Mouse (Mus musculus): Measurements from ENCODE around the gene Mfng. TPM values are rescaled to one million over a fixed set of nuclear protein-coding genes. Genes with fewer than 3 reads are reported as not detected.

The Mfng gene
- polyA plus RNA-seq (2015; fragmentation: Nextera tagmentation; extraction: Ambion mirVana) = 83.0 and 93.7 TPM in 2 replicates

DNA sequence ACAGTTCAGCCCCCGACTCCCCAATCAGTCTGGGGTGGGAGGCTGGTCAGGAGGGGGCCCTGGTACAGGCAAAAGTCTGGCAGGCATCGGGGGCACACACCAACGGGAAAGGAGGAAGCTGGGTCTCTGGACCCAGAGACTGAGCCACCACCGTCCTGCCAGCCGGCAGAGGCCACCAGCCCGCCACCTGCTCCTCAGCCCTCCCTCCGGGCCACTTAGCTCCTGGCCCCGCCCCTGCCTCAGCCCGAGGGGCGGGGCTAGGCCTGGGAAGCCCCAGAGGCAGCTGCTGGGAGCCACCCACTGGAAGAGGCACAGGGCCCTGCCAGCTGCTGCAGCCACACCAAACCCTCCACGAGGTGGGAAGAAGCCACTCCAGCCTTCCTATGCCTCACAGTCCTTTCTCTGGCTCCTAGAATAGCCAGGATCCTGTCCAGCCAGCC is at the start of gene Mfng:
Gene Mfng, minus strand, starts transcription at position 186 of the 440 bp plus-strand sequence.
- Histone ChIP-seq H3K4me1 (replicated peaks) (peaks cover 56% of the 10 kb centered on the region), H3K4me2 (replicated peaks) (peak within 1 kb of the TSS; percentile 60), H3K27ac (peak within 1 kb of the TSS; percentile 97), H3K9me3 (no peaks in the 10 kb centered on the region), H3K9ac (replicated peaks) (peak within 1 kb of the TSS; percentile 64), H3K36me3 (peaks cover 5% of the 10 kb centered on the region; the same call in 1 of the 2 replicates), H3K4me3 (replicated peaks) (peak within 1 kb of the TSS; percentile 43), H3K27me3 (no peaks in the 10 kb centered on the region)
- WGBS = 0% methylated on average over 11 of the region's 11 CpGs
- peak; percentile 65 for ATAC-seq

DNA sequence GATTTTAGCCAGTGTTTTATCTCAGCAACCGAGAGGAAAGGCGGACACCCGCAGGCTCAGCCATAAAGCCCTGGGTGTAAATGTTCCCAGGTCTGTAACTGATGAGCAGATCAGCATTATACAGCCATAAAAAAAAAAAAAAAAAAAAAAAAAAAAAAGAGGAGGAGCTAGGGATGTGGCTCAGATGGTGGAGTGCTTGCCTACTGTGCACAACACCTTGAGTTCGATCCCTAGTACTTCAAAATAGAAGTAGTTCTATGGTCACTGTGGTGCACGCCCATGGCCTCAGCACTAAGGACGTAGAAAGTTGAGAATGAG is 42.8 kb upstream of the Mfng start:
- WGBS = 81% methylated on average over 6 of the region's 6 CpGs
- no peaks in the 10 kb centered on the region for H3K36me3 ChIP-seq
- no peak overlapping the region for H3K27ac ChIP-seq
- peaks cover 6% of the 10 kb centered on the region; the same call in 1 of the 2 replicates for H3K27me3 ChIP-seq
- no peak overlapping the region for H3K4me2 ChIP-seq (replicated peaks)
- H3K9ac ChIP-seq (replicated peaks) = no peak overlapping the region
- H3K4me3 ChIP-seq (replicated peaks) = no peak overlapping the region
- H3K4me1 ChIP-seq (replicated peaks) = no peaks in the 10 kb centered on the region
- ATAC-seq = no peak
- H3K9me3 ChIP-seq = no peaks in the 10 kb centered on the region

DNA sequence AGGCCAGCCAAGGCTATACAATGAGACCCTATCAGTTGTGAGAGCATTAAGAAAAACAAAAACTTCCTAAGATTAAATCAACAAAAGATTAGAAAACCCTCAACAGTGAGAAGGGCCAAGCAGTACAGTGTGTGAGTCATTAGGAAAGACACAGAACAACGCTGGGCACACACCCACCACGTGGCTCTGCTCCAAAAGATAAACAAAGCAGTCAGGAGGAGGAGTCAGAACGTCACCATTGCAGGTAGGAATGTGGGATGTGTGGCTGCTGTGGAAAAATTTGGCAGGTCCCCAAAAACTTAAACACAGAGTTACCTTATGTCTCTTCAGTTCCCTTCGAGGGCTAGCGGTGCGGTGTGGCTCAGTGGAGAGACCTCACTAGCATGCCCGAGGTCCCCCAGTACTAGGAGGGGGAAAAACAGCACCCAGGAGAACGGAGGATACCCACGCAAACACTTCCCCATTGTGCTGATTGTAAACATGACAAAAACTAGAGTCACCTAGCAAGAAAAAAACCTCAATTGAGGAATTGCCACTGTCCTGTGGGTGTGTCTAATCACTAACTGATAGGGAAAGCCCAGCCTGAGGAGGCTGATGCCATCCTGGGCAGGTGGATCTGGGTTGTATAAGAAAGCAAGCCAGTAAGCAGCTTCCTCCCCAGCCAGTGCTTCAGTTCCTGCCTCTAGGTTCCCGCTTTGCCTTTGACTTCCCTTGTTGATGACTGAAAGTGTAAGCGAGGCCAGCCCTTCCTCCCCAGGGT is 42.2 kb upstream of the Mfng start:
- 67% methylated on average over 11 of the region's 11 CpGs for WGBS
- no peak for ATAC-seq
- Histone ChIP-seq H3K4me2 (replicated peaks) (no peak overlapping the region), H3K4me1 (replicated peaks) (no peaks in the 10 kb centered on the region), H3K27ac (no peak overlapping the region), H3K27me3 (peaks cover 4% of the 10 kb centered on the region; the same call in 1 of the 2 replicates), H3K4me3 (replicated peaks) (no peak overlapping the region), H3K9ac (replicated peaks) (no peak overlapping the region), H3K36me3 (no peaks in the 10 kb centered on the region), H3K9me3 (no peaks in the 10 kb centered on the region)

GRCm38 (mm10) chr15:78813603-78814002 is 40.3 kb upstream of the Mfng start:
- Histone ChIP-seq H3K4me3 (replicated peaks) (no peak overlapping the region), H3K27ac (no peak overlapping the region), H3K4me1 (replicated peaks) (no peaks in the 10 kb centered on the region), H3K9me3 (no peaks in the 10 kb centered on the region), H3K27me3 (no peaks in the 10 kb centered on the region), H3K4me2 (replicated peaks) (no peak overlapping the region), H3K9ac (replicated peaks) (no peak overlapping the region), H3K36me3 (no peaks in the 10 kb centered on the region)
- ATAC-seq = no peak
- 89% methylated on average over 4 of the region's 4 CpGs for WGBS

GRCm38 (mm10) chr15:78810146-78810545 is 36.9 kb upstream of the Mfng start:
- no peak overlapping the region for H3K4me3 ChIP-seq (replicated peaks)
- H3K36me3 ChIP-seq = no peaks in the 10 kb centered on the region
- no peak overlapping the region for H3K4me2 ChIP-seq (replicated peaks)
- H3K9me3 ChIP-seq = no peaks in the 10 kb centered on the region
- ATAC-seq = no peak
- H3K27me3 ChIP-seq = peaks cover 22% of the 10 kb centered on the region; the same call in 1 of the 2 replicates
- WGBS = 82% methylated on average over 9 of the region's 9 CpGs
- H3K27ac ChIP-seq = no peak overlapping the region
- no peaks in the 10 kb centered on the region for H3K4me1 ChIP-seq (replicated peaks)
- no peak overlapping the region for H3K9ac ChIP-seq (replicated peaks)

- Histone ChIP-seq H3K9me3 (no peaks in the 10 kb centered on the region), H3K36me3 (no peaks in the 10 kb centered on the region), H3K27me3 (peaks cover 26% of the 10 kb centered on the region), H3K4me1 (replicated peaks) (no peaks in the 10 kb centered on the region), H3K4me3 (replicated peaks) (no peak overlapping the region), H3K4me2 (replicated peaks) (no peak overlapping the region), H3K27ac (no peak overlapping the region), H3K9ac (replicated peaks) (no peak overlapping the region)
- WGBS = 77% methylated on average over 9 of the region's 9 CpGs
- ATAC-seq = no peak
Measured at GRCm38 (mm10) chr15:78809739-78810138, 36.5 kb upstream of the Mfng start.

DNA sequence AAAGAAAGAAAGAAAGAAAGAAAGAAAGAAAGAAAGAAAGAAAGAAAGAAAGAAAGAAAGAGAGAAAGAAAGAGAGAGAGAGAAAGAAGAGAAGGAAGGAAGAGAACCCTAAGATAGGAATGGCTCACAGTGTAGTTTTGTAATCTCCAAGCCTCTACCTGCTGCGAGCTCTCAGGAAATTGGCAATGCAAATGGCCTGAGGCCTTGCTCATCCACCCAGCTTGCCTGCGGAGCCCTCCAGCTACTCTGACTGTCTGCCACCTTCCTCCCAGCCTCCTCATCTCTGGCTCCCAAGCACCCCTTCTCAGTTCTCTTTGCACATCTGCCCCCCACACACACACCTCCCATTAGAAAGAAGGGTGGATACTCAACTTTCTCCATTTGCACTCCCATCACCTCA is 35.7 kb upstream of the Mfng start:
- no peaks in the 10 kb centered on the region for H3K36me3 ChIP-seq
- H3K4me1 ChIP-seq (replicated peaks) = peaks cover 5% of the 10 kb centered on the region
- no peak overlapping the region for H3K9ac ChIP-seq (replicated peaks)
- no peaks in the 10 kb centered on the region for H3K9me3 ChIP-seq
- no peak overlapping the region for H3K27ac ChIP-seq
- ATAC-seq = no peak
- H3K4me2 ChIP-seq (replicated peaks) = no peak overlapping the region
- peaks cover 33% of the 10 kb centered on the region for H3K27me3 ChIP-seq
- H3K4me3 ChIP-seq (replicated peaks) = no peak overlapping the region
- WGBS = 69% methylated on average over 2 of the region's 2 CpGs

DNA sequence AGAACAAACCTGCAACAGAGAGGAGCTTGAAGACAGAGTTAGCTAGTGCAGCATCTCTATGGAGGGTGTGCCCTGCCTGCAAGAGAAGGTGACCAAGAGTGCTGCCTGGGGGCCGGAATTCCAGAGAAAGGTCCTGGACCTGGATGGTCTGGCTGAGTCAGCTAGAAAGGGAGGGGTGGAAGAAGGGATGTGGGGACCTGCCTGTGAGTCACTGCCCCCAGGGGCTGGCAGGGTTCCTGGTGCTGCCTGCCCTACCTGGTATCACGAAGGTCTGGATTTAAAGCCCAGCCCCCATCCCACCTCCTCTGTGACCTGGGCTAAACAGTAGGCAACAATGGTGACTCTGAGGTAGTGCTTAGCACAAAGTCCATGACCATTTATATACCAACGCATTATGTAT is 33.9 kb upstream of the Mfng start:
- peaks cover 52% of the 10 kb centered on the region for H3K27me3 ChIP-seq

DNA sequence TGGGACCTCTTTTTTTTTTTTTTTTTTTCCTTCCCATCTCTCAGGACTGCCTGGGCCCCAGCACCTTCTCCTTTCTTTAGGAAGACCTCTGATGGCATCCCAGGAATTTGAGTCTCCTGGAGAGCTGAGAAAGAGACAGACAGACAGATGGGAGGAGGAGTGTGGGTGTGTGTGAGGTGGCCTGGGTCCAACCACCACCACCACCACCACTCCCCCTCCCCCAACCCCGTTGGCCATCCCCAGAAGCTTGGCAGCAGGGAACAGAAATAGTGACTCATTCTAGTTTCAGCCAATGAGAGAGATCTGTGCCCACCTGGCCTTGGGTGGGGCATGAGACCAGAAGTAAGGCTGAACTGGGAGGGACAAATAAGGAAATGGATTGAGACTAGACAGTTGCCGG is 33.3 kb upstream of the Mfng start:
- ATAC-seq = no peak
- Histone ChIP-seq H3K9me3 (no peaks in the 10 kb centered on the region), H3K27me3 (peaks cover 57% of the 10 kb centered on the region)

More for the DNA sequence above, 33.9 kb upstream of the Mfng start:
- Histone ChIP-seq H3K4me2 (replicated peaks) (no peak overlapping the region), H3K9me3 (no peaks in the 10 kb centered on the region), H3K4me1 (replicated peaks) (peaks cover 23% of the 10 kb centered on the region), H3K36me3 (no peaks in the 10 kb centered on the region), H3K9ac (replicated peaks) (no peak overlapping the region), H3K4me3 (replicated peaks) (no peak overlapping the region), H3K27ac (no peak overlapping the region)
- no peak for ATAC-seq
- 82% methylated on average over 3 of the region's 3 CpGs for WGBS

GRCm38 (mm10) chr15:78805351-78805750 is 32.1 kb upstream of the Mfng start:
- Histone ChIP-seq H3K4me2 (replicated peaks) (no peak overlapping the region), H3K27ac (no peak overlapping the region), H3K4me1 (replicated peaks) (peaks cover 29% of the 10 kb centered on the region), H3K9ac (replicated peaks) (no peak overlapping the region), H3K9me3 (no peaks in the 10 kb centered on the region), H3K36me3 (no peaks in the 10 kb centered on the region), H3K4me3 (replicated peaks) (no peak overlapping the region), H3K27me3 (peaks cover 70% of the 10 kb centered on the region)
- ATAC-seq = no peak
- 73% methylated on average over 2 of the region's 2 CpGs for WGBS

More for the DNA sequence above, 33.3 kb upstream of the Mfng start:
- Histone ChIP-seq H3K27ac (no peak overlapping the region), H3K4me3 (replicated peaks) (no peak overlapping the region), H3K36me3 (no peaks in the 10 kb centered on the region), H3K9ac (replicated peaks) (no peak overlapping the region), H3K4me2 (replicated peaks) (no peak overlapping the region), H3K4me1 (replicated peaks) (peaks cover 28% of the 10 kb centered on the region)
- WGBS = 47% methylated on average over 2 of the region's 2 CpGs

- 9% methylated on average over 6 of the region's 6 CpGs for WGBS
- Histone ChIP-seq H3K4me1 (replicated peaks) (peaks cover 29% of the 10 kb centered on the region), H3K4me3 (replicated peaks) (no peak overlapping the region), H3K9me3 (no peaks in the 10 kb centered on the region), H3K4me2 (replicated peaks) (no peak overlapping the region), H3K36me3 (no peaks in the 10 kb centered on the region), H3K9ac (replicated peaks) (no peak overlapping the region), H3K27ac (no peak overlapping the region), H3K27me3 (peaks cover 74% of the 10 kb centered on the region)
- ATAC-seq = no peak
Measured at GRCm38 (mm10) chr15:78804326-78804725, 31.1 kb upstream of the Mfng start.

DNA sequence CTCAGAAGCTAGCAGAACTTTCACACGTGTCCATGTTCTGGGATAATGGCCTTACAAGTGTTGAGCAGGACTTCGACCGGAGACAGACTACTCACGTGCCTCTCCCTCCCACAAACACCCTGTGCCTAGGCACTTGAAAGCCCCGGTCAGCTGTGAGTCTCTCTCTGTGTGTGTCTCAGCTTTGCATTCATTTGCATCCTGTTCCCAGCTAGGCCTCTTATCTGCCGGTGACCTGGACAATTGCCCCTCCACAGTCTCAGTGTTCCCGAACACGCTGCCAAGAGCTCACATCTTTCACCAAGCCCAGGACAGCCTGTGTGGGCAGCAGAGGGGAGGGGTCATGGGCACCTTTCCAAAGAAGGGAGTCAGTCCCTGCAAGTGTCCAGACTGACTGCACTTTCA is 30.2 kb upstream of the Mfng start:
- no peaks in the 10 kb centered on the region for H3K36me3 ChIP-seq
- no peak overlapping the region for H3K9ac ChIP-seq (replicated peaks)
- no peaks in the 10 kb centered on the region for H3K9me3 ChIP-seq
- no peak overlapping the region for H3K4me3 ChIP-seq (replicated peaks)
- peaks cover 33% of the 10 kb centered on the region for H3K4me1 ChIP-seq (replicated peaks)
- 1% methylated on average over 8 of the region's 8 CpGs for WGBS
- peak; percentile 65 for ATAC-seq
- peak overlapping the region; percentile 78 for H3K4me2 ChIP-seq (replicated peaks)
- H3K27ac ChIP-seq = no peak overlapping the region
- peaks cover 78% of the 10 kb centered on the region for H3K27me3 ChIP-seq

Data from midbrain, embryonic 13.5 days (tissue).